Mouse (Mus musculus) left cerebral cortex, postnatal 10 days (tissue): ENCODE data around the gene Dnal4. TPM values are rescaled to one million over a fixed set of nuclear protein-coding genes. Genes with fewer than 3 reads are reported as not detected.

Experiments
- DNase-seq, 2 experiments: peaks; one replicate each; pipeline ENCODE4 v3.0.0; 2021 to 2022; ENCODE audit warnings: low spot score in 2 of 2, mixed read lengths in 1 of 2; ENCODE audit errors: extremely low spot score in 1 of 2
- intact Hi-C: fragments of 180-260 bp; cut with DNase I; formaldehyde crosslinking; loops from one replicate; pipeline ENCODE4 v1.15.1; 2025
- total RNA-seq, 2 experiments: library from RNA; stranded (reverse); gene quantifications; 2 replicates each; pipeline ENCODE4 v1.2.3; 2021

The Dnal4 gene
- total RNA-seq, 2 experiments from 2014 or later: 28.6 to 31.0 TPM

DNA sequence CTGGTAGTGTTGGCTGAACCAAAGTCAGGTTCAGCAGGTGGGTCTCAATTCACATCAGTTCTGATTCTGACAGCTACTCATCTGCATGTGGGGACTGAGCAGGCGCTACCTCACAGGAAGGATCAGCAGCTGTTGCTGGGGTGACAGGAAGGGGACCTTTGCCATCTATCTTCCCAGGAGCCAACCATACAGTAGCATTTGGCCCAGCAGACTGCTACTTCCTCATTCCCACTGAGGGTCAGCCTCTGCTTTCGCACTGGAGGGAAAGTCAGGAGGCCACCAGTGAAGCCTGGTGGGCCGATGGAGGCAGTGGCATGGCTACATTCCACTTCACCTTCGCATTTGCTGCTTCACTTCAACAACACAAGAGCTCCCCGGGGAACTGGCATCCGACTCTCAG, 9.3 kb downstream of the Dnal4 start:
- intact Hi-C loops: no loop called here
- DNase-seq: no peak

DNA sequence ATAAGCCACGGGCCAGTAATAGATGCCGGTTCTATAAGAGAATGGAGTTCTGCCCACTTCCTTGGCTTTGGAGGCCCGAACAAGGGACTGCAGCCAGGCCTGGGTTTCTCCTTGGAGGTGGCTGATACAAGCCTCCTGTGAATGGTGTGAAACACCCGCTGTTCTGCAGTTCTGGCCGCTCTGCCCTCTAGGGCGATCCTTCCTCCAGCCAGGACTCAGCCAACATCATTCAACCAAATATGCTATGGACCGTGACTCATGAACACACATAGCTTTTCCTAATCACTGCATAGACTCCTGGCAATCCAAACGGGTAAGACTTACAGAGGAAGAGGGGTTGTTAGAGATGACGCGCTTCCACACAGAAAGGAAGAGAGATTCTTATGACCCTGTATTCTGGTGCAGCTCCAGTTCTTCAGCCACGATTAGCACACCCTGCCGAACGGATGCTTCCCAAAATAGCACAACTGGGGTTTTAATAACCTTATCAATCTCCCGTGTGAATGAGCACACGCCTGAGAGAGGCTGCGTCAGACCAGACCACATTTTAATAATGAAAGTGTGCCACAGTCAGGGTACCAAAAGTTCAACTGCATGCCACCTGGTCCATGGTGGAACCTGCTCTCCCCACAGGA, 10.2 kb downstream of the Dnal4 start:
- intact Hi-C loops: no loop called here
- DNase-seq: no peak

DNA sequence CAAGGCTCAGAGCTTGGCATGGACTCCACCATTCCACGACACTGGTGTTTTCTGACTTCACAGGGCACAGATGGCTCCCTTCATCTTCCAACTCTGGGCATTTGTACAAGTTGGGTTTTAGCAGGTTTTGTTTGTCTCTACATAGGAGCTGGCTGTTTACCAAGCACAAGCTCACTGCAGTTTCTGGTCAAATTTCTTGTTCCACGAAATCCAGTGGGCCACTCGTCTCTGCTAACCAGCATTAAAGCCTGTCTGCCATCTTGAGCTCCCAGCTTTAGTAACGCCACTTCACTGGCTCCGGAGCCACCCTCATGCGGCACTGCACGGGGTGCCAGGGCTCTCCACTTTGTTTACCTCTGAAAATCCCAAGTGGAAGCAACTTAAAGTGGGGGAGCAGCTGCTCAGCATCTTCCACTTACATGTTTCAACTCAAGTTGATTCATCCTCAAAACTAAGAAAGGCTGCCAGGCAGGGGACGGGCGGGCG, 11.0 kb downstream of the Dnal4 start:
- intact Hi-C loops: no loop called here
- no peak for DNase-seq

DNA sequence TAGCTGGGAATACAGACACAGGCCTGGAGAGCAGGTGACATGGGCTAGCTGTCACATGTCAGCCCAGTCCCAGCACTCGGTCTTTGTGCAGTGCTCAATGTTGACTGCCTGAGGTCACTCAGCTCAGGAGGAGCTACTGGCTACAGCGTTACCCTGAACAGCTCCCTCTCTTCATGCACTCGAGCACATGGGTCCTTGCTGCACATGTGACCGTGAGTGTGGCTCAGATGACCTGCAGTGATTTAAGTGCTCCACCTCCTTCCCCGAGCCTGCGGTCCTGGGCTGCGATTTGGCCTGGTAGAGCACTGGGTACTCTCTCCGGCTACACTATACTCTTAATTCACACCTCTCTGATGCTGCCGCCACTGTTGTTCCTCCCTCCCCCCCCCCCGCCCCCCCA, 11.5 kb downstream of the Dnal4 start:
- no peak for DNase-seq
- intact Hi-C loops: no loop called here

DNA sequence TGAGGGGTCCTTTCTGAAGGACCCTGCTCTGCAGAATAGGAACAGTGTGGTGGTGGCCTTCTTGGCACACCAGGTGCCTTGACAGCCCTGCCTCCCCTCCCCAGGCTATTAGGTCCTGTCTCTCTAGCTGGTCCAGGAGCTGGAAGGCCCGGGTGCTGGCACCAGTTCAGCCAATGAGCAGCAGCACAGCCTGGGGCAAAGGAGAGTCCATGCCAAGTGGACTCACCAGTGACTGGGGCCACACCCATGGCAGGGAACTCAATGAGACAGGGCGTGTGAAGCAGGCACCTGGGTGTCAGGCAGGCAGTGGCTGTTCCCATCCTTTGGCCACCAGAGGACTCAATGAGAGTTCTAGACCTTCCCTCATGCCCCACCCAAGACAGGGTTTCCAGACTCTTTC, 12.3 kb downstream of the Dnal4 start:
- no peak for DNase-seq
- intact Hi-C loops: no loop called here

DNA sequence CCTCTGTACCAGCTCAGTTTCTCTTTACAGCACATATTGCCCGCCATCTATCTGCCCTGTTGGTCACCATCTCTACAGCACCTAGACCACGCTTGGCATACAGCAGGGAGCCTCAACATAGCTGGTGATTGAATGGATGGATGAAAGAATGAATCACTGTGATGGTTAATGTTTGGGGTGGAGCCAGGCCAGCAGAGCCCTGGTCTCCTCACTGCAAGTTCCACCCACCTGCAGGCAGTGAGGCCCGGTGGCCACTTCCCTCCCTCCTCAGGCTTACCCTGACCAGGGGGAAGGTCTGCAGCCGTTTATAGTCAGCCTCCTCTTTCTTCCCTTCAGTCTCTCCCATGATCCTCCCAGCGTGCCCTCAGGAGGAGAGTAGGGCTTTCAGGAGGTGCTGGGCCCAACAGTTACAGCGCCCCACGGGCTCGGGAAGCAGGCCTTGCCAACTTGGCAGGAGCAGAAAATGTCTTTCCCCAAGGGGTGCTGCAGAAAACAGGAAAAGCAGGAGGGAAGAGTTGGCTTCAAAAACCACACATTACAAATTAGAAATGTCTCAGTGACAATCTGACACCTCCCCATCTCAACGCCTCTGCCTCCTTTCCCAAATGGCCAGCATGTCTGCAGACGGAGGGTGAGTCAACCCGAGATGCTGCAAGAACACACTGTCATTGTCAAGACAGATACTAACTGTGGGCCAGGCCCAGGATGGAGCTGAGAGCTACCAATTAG, 12.9 kb downstream of the Dnal4 start:
- DNase-seq: no peak

DNA sequence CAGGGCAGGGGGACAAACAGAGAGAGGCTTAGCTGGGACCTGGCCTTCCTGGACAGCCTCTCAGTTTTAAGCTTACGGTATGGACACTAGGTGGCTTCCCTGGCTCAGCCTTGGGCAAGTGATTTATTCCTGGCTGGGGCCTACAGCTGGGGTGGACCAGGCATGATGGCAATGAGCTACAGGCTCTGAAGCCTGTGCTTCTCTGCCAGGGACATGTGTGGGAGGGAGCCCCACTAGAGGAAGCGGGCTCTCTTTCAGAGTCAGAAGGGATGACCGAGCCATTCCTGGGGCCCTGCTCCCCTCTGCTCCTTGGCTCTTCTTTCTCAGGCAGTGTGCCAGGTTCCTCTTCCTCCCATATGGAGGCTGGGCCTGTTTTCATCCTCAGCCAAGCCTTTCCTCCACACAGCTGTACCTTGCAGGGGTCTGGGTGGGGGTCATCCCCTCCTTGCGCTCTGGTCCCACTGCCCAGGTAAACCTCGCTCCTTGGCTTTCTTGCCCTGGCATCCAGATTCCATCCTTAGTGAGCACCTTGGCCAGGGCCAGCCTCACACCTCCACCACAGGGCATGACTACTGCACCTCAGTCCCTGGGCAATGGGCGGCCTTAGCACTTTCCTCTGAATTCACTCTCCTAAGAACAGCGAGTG, 13.9 kb downstream of the Dnal4 start:
- DNase-seq: no peak
- intact Hi-C loops: no loop called here

More for the DNA sequence above, 12.9 kb downstream of the Dnal4 start:
- intact Hi-C loops: no loop called here

DNA sequence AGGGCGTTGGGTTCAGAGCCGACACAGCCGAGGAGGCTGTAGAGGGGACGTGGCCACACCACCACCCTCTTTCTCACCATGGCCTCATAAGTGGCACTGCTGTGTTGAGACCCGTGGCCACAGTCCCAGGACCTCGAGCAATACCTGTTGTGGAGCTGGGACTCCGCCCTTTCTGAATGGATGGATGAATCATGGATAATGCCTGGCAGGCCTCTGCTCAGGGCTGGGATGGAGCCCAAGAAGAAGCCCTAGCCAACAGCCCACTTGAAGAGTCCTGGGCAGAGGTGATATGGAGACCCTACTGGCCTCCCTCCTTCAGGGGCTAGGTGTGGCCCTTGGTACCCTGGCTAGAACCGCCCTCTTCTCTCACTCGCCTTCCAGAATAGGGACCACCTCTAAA, 14.6 kb downstream of the Dnal4 start:
- DNase-seq: no peak

DNA sequence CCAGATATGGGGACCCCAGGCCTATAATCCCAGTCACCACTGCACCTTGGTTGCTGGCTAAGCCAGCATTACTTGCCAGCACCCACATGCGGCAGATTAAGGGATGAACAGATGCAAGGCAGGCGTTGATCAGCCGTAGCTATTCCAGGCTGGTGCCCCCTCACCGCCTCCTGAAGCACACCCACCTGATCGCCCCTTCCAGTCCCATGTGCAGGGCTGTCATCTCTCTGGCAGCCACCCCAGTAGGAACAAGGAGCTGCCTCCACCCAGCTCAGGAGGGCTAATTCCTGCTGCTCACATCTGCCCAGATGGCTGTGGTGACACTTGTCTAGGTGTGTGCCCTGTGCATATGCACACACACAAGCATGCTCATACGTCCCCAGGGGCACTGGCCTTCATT, 16.7 kb downstream of the Dnal4 start:
- no peak for DNase-seq
- intact Hi-C loops: no loop called here

More for the DNA sequence above, 14.6 kb downstream of the Dnal4 start:
- intact Hi-C loops: no loop called here

DNA sequence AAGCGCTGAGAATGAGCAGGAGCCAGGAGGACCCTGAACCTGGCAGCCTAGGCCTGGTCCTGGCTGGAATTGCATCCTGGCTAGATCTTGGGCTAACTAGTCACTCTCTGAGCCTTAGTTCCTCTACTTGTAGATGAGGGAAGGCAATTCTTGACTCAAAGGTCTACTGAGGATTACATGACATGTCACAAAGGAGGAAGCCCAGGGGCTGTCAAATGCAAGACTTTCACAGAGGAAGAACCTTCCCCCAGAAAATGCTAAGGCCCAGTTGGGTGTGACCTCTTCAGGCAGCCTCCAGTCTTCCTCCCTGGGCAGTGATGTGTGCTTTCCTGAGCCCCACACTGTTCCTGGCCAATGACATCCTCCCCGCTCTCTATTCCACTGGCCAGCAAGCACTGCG, 20.5 kb downstream of the Dnal4 start:
- intact Hi-C loops: loop anchor here (5.0 to 10.0 kb wide), 2 partner anchors 45 to 158 kb away; partner anchors contain the start of gene Nptxr
- DNase-seq: no peak

DNA sequence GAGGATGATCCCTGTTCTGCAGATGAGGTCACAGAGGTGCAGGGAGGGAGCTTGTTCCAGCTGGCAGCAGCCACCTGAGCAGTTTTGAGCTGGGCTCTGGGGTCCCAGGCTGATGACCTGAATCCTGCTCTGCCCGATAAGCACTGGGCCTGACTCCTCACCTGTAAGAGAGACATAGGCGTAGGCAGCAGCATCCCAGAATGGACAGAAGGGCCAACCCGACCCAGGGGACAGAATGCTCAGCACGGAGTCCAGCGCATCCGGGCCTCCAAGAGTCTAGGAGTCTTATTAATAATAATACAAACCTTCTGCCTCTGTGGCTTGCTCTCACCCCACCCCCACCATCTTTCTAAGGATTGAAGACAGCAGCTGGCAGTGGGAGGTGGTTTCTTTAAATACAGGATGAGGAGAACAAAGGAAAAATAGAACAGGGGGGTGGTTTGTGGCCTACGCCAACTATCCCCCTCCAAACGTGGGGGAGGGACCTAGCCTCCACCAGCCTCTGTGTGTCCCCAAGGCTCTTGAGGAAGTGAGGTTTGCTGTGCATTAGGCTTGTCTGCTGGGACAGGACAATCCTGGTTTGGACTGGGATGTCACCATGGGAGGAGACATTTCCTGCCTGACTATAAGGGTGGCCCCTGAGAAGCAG, 21.5 kb downstream of the Dnal4 start:
- no peak for DNase-seq
- intact Hi-C loops: loop anchor here (5.0 to 10.0 kb wide), 2 partner anchors 46 to 159 kb away; partner anchors contain the start of gene Nptxr

DNA sequence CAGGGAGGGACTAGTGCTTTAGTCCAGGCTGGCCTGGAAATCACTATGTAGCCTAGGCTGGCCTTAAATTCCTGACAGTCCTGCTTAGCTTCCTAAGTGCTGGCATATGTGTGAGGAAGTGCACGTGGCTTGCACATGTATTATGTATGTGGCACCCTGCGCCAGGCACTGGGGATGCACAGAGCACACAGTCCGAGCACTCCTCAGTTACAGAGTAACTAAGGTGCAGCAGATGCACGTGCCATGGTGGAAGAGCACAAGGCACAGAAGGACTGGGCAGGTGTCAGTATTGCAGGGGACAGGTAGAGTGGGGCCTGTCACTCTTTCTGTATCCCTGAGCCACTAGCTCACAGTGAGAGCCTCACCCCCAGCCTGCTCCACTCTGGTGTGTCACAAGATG, 22.5 kb downstream of the Dnal4 start:
- intact Hi-C loops: loop anchor here (5.0 to 10.0 kb wide), 2 partner anchors 47 to 160 kb away; partner anchors contain the start of gene Nptxr
- no peak for DNase-seq

DNA sequence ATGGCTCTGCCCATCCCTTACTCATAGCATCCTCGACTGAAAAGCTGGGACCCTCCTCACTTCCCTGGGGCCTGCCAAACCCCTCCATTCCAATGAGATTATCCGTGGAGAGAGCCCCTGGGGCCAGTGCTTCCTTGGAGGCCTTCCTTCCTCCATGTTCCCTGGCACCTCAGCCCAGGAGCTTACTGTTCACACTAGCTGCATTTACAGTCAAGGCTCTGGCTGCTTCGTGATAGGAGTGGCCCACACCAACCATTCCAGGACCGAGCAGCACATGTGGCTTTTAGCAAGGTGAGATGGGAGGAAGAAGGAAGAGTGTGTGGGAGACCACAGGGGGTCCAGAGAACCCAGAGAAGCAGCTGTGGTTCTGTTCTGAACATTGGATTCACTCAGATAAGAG, 23.8 kb downstream of the Dnal4 start:
- DNase-seq: no peak
- intact Hi-C loops: loop anchor here (5.0 to 10.0 kb wide), 3 partner anchors 73 to 323 kb away; no protein-coding TSS in a partner anchor

DNA sequence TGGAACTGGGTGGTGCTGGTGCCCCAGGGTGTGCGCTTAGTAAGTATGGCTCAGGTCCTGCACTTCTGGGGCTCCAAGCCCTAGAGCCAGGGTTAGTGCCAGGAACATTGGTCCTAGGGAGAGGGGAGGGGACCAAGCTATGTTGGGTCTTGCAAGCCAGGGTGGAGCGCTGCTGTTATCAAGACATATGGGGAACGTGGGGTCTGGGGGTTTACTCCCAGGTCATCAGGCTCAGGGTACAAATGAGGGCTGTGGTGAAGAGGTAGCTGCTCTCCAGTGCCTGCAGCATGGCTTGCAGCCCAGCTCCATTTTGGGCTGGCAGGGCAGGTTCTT, 24.3 kb downstream of the Dnal4 start:
- intact Hi-C loops: loop anchor here (5.0 to 10.0 kb wide), 3 partner anchors 74 to 324 kb away; no protein-coding TSS in a partner anchor
- DNase-seq: no peak

DNA sequence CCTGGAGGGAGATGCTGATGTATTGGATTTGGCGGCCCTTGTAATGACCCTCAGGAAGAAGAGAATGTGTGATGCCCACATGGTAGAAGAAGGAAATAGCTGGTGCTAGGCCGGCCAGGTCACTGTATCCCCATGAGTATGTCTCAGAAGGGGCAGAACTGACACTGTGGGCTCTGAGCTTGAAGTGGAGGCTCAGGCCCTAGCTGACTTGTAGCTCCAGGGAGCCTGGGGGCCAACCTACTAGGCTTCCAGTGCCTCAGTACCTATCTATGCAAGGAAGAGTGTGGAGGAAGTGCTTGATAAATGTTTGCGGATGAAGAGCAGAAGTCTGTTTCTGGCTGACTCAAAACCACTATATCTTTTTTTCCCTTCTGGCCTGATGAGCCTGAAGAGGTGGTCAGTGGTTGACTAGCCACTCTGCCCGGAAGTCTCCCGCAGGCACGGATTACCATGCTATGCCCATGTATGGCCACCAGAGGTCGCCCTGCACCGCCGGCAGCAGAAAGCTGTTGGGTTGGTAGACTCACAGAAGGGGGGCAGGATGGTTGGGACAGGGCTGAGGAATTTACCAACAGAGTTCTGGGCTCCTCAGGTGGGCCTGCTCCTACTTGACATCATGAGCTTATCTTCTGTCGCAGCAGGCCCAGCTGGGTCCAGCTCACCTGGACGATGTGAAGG, 24.8 kb downstream of the Dnal4 start:
- intact Hi-C loops: loop anchor here (5.0 to 10.0 kb wide), 3 partner anchors 74 to 324 kb away; no protein-coding TSS in a partner anchor
- peak; percentile 74 to 83 for DNase-seq

DNA sequence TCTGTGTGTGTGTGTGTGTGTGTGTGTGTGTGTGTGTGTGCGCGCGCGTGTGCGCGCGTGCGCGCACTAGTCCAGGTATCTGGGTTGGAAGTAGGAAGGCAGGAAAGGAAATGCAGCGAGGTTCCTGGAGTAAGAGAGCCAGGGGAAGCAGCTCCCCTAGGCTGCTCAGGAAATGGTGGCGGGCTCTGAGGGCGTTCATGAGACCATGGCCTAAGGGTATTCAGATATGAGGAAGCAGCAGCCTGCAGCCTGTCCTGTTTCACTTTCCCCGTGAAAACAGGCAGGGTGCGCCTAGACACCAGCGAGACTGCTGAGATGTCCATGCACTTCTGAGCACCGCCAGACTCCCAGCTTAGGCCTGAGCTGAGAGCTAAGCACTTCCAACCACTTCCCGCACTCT, 25.9 kb downstream of the Dnal4 start:
- intact Hi-C loops: loop anchor here (5.0 to 10.0 kb wide), 3 partner anchors 76 to 326 kb away; no protein-coding TSS in a partner anchor
- peak in 1 of 2 experiments; percentile 28 for DNase-seq

DNA sequence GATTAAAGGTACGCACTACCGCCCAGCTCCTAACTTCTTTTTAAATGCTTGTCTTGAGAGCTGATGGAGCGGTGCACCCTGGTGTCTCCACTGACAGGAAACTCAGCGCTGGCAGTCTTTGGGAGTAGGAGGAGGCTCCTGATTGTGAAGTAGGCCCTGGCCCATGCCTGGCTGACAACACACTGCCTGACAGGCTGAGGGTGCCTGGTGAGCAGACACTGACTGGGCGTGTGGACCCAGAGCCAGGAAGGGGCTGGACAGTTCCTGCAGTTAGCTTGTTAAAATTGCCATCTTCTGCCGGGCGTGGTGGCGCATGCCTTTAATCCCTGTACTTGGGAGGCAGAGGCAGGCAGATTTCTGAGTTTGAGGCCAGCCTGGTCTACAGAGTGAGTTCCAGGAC, 27.4 kb downstream of the Dnal4 start:
- intact Hi-C loops: loop anchor here (5.0 to 10.0 kb wide), 3 partner anchors 77 to 327 kb away; no protein-coding TSS in a partner anchor
- peak in 1 of 2 experiments; percentile 35 for DNase-seq

DNA sequence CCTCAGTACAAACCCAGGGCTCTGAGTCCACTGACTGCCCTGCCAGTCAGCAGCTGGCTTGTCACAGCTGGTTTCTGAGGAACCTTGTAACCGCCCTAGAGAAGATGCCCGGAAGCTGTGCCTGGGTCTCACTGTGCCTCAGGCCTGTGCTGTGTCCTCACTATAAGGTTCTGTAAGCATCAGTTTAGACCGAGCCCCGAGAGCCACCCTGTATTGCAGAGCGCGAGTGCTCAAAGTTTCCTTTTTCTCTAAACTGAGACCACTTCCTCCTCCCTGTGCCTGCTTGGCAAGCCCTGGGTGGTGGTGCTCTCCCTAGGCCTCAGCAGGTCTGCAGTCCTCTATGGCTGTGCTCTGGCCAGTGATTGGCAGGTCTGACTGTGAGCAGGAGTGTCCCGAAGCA, 28.5 kb downstream of the Dnal4 start:
- intact Hi-C loops: no loop called here
- DNase-seq: peak in 1 of 2 experiments; percentile 28
